Mouse (Mus musculus) layer of hippocampus, adult 9-10 months (tissue): ENCODE data around the gene Pgpep1l.
"Not testable (repeated sequence)": the region's sequence is repeated elsewhere in the genome, so short reads cannot be mapped to it uniquely, and the experiment has no call there.

Source experiments
- DNase-seq: peaks from one replicate; pipeline ENCODE4 v3.0.0; 2022; ENCODE audit warnings: low spot score

Pgpep1l gene

GRCm38 (mm10) chr7:68264028-68264453 is at the start of gene Pgpep1l:
Gene Pgpep1l (minus strand): TSS chr7:68264233.
- no peak for DNase-seq

- DNase-seq = no peak
These were observed 49.2 kb upstream of the Pgpep1l start for GRCm38 (mm10) chr7:68313038-68313782.

DNA sequence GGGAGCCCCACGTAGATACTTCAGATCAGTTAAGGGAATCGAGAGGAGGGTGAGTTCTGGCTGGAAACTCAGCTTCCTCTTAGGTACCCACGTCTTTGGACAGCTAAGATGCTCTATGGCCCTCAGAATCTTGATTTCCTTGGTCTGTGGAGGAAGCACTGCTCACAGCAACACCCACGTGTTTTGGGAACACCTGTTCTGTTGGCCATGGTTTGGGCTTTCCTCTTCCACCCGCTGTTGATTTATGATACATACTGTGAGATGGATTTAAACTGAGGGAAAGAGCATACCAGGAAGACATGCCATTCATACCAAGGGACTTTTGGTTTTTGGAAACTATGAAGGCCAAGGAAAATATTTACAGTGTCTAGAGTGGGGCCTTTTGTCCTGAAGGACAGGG is 48.4 kb upstream of the Pgpep1l start:
- DNase-seq = no peak

GRCm38 (mm10) chr7:68311469-68311868 is 47.4 kb upstream of the Pgpep1l start:
- no peak for DNase-seq

GRCm38 (mm10) chr7:68306756-68307155 is 42.7 kb upstream of the Pgpep1l start:
- DNase-seq = no peak

GRCm38 (mm10) chr7:68305781-68306575 is 41.9 kb upstream of the Pgpep1l start:
- DNase-seq = no peak

GRCm38 (mm10) chr7:68303685-68304084 is 39.7 kb upstream of the Pgpep1l start:
- DNase-seq = no peak

DNA sequence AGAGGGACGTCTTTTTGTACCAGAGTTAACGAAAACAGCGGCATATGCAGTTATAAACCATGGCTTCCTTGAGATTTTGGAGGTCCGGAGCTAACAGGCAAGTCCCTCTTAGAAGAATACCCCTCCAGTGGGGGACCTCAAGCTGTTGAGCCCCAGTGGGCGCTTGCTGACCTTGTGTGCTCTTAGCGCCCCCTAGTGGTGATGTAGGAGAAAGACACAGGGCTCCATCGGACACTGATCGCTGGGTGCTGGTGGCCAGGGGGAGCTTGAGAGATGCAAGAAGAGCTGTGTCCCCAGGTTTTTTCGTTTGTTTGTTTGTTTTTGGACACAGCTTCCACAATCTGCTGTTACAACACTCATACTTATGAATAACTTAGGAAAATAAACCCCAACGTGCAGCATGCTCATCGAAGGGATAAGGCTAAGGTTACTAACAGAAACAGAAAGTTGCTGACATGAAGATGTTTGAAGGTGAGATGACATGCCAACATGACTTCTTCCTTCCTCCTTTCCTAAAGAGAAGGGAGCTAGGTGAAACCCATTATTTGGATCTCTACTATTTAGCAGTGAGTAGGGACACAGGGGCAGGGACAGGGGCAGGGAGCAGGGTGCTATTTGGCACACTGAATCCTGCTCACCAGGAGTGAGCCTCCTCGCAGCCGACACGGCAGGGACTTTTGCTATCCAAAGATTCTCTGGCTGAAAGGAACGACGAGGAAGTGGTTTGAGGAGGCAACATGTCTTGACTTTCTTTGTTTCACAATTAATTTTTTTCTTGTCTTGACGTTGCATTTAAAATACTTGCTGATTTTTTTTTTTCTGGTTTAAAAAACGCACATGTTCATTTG is 38.8 kb upstream of the Pgpep1l start:
- peak; percentile 32 for DNase-seq

DNA sequence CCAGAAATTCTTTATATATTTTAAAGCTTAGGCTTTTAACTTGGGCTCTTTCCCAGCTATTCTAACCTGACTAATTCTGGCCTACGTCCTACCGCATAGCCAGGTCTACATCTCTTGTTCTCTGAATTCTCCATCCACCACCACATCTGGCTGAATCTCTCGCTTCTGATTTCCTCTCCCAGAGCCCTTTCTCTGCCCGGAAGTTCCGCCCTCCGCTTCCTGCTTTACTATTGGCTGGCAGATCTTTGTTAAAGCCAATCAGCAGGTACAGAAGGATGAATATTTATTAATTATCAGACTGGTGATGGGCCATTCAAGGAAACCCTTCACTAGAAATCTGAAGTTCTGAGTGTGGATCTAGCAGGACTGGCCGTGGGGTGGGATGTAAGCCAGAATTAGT is 37.1 kb upstream of the Pgpep1l start:
- DNase-seq = no peak

GRCm38 (mm10) chr7:68298381-68299076 is 34.5 kb upstream of the Pgpep1l start:
- no peak for DNase-seq

DNA sequence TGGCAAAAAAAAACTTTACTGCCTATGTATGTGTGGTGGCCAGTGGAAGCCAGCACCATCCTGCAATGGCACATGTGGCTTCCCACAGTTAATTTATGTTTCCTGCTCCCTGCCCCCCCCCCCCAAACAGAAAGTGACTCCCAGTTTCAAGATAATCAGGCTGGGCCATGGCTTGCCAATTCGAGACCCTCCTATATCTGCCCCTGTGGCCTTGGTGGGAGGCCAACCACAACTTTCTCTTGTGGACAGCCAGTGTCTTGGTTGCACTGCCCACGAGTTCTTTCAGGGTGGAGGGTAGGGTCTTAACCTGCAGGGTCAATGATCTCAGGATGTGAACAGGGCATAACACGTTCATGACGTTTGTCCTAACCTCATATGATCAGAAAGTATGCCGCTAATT is 32.5 kb upstream of the Pgpep1l start:
- no peak for DNase-seq

GRCm38 (mm10) chr7:68293997-68294789 is 30.2 kb upstream of the Pgpep1l start:
- DNase-seq = no peak

DNA sequence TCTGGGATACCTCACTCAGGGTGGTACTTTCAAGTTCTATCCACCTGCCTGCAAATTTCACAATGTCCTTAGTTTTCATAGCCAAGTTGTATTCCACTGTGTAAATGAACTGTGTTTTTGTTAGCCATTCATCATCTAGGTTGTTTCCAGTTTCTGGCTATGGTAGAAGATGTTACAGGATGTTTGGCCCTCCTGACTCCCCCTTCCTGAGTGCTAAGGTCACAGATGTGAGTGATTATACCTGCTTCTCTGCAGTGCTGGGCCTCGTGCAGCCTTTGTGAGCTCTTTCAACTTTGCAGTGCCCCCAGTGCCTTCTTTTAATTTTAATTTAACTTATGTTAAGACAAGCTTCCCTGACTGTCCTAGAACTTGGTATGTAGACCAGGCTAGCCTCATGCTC is 27.6 kb upstream of the Pgpep1l start:
- DNase-seq = no peak

GRCm38 (mm10) chr7:68289081-68289480 is 25.0 kb upstream of the Pgpep1l start:
- no peak for DNase-seq

DNA sequence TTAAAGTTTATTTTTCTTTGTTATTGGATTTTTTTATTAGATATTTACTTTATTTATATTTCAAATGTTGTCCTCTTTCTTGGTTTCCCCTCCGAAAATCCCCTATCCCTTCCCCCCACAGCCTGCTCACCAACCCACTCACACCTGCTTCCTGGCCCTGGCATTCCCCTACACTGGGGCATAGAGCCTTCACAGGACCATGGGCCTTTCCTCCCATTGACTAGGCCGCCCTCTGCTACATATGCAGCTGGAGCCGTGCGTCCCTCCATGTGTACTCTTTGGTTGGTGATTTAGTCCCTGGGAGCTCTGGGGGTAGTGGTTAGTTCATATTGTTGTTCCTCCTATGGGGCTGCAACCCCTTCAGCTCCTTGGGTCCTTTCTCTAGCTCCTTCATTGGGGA is 24.0 kb upstream of the Pgpep1l start:
- DNase-seq = not testable (repeated sequence)

GRCm38 (mm10) chr7:68287582-68287981 is 23.5 kb upstream of the Pgpep1l start:
- no peak for DNase-seq

DNA sequence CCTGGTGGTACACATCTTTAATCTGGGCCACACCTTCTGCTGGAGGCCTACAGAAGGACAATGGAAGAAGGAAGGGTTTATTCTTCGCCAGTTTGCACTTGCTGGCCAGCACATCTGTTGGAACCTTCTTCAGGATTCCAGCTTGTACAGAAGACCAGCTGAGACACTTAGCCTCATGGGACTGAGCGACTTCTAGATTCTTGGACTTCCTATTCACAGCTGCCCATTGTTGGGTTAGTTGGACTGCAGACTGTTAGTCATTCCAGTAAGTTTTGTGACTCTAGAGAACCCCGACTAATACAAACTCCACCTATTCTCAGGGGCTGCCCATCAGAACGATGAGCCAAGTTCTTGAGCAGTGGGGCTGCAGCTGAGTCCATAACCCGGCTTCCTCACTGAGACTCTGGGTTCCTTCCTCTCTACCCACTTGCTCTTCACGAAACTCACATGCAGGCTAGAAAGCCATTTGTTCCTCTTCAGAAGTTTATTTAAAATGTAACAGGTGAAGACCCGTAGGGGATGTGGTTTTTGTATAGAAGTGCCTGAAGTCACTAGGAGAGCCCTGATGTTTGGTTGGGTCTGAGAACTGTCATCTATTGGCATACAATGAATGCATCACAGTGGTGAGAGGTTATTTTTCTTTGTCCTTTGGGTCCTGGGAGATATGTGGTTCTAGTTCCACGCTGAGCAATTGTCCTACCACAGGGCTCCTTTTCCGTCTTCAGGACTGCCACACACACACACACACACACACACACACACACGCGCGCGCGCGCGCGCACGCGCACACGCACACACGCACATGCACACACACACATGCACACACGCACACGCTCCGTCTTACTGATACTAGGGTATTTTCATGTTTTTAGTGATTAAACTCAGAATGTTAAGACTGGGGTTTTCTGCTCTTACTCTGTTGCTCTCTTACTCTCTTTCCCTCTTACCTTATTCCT is 22.8 kb upstream of the Pgpep1l start:
- DNase-seq = no peak

- DNase-seq = no peak
These were observed 21.8 kb upstream of the Pgpep1l start for GRCm38 (mm10) chr7:68285851-68286298.

GRCm38 (mm10) chr7:68283776-68284175 is 19.7 kb upstream of the Pgpep1l start:
- DNase-seq = no peak

- not testable (repeated sequence) for DNase-seq
These were observed 19.1 kb upstream of the Pgpep1l start for GRCm38 (mm10) chr7:68283133-68283520.
